Mouse (Mus musculus) embryonic fibroblast, embryonic 13.5 days (primary cell): Measurements from ENCODE around the gene Naa40. TPM values are rescaled to one million over a fixed set of nuclear protein-coding genes. Genes with fewer than 3 reads are reported as not detected.
A peak's percentile ranks its signal among the peaks of the same experiment; 100 is the strongest.

Experiments used
- H3K27ac ChIP-seq: 2 replicates; pipeline ENCODE4 v1.5.1; 2012; ENCODE audit warnings: low read length, control low read depth, inconsistent platforms; ENCODE audit not compliant: insufficient read depth
- H3K4me1 ChIP-seq: 2 replicates; pipeline ENCODE4 v1.6.1; 2011; ENCODE audit warnings: low read length; ENCODE audit not compliant: control insufficient read depth, insufficient read depth
- H3K4me3 ChIP-seq: 2 replicates; pipeline ENCODE4 v1.5.1; 2011; ENCODE audit warnings: mild to moderate bottlenecking, control low read depth, low read length; ENCODE audit not compliant: insufficient read depth
- CTCF ChIP-seq: IDR thresholded peaks from 2 replicates; pipeline ENCODE4 v1.5.1; 2011; ENCODE audit warnings: mild to moderate bottlenecking, control low read depth, low read length, moderate library complexity, borderline replicate concordance; ENCODE audit not compliant: insufficient read depth
- POLR2A ChIP-seq: IDR thresholded peaks from 2 replicates; pipeline ENCODE4 v1.6.1; 2011; ENCODE audit warnings: low read depth, mild to moderate bottlenecking, control low read depth, low read length, moderate library complexity
- polyA plus RNA-seq: library from polyadenylated mRNA; stranded (reverse); fragments of >200 nt; gene quantifications from 2 replicates; pipeline ENCODE4 v1.2.4, GENCODE M21; 2011; ENCODE audit warnings: low read depth; ENCODE audit not compliant: missing spikeins, insufficient read length

The Naa40 gene
- 23.4 and 24.8 TPM in 2 replicates for polyA plus RNA-seq

DNA sequence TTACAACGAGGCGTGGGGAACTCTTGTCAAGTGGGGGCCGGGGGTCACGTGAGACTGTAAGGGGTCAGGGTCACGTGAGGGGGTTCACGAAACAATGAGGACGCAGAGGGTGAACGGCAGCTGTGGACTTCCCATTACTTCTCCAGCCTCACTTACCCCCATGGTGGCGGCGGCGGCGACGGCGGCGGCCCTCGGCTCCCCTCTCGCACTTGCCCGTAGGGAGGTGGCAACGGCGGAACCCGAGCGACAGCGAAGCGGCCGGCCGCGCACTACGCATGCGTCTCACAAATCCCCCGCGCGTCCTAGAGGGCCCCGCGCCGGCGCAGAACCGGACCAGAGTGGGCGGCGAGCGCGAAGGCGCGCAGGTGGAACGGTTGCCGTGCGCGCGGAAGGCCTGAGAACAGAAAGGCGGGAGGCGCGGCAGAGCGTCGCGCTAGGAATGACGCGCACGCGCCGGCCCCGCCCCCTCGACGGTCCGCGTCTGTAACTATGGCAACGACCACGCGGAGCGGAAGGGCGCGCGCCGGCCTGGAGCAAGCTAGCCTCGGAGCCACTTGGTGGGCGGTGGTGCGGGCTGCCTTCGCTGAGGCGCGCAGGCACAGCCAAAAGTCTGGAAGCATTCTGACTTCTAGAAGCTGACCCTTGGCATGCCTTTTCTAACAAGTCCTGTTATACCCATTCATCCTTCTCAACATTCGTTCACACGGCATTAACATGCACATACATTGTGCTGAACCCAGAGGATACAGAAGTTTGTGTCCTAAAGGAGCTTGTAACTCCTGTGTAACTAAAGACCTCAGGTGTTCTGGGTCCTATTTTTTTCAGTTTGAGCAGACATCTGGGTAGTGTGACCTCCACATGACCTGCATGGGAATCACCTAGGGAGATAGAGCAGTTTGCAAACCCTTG is at the start of gene Naa40:
Gene Naa40, minus strand, starts transcription at position 402 of the 909 bp plus-strand sequence.
- no peak for TF ChIP-seq CTCF
- peak; percentile 62 for TF ChIP-seq POLR2A
- Histone ChIP-seq H3K4me1 (no peaks in the 10 kb centered on the region), H3K4me3 (peak within 1 kb of the TSS; percentile 76), H3K27ac (peak within 1 kb of the TSS; percentile 29; the same call in 1 of the 2 replicates)

- Histone ChIP-seq H3K27ac (no peak overlapping the region), H3K4me1 (peaks cover 6% of the 10 kb centered on the region), H3K4me3 (no peak overlapping the region)
- TF ChIP-seq CTCF, result no peak
- no peak for TF ChIP-seq POLR2A
Measured at GRCm38 (mm10) chr19:7289767-7290166, 48.8 kb upstream of the Naa40 start.

DNA sequence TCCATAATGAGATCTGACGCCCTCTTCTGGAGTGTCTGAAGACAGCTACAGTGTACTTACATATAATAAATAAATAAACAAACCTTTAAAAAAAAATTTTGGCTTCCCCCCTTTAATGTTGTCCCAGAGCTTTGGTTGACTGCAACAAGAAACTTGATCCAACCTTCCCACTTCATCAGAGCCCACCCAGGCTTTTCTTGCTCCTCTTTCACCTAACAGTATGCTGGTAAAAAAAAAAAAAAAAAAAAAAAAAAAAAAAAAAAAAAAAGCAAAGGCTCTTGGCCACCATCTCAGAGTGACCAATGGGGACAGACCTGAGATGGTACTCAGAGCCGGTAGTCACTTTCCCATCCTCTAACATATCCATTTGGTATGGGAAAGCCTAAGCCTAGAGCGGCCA is 47.3 kb upstream of the Naa40 start:
- no peak for TF ChIP-seq POLR2A
- TF ChIP-seq CTCF, result no peak
- Histone ChIP-seq H3K4me1 (peaks cover 6% of the 10 kb centered on the region), H3K4me3 (no peak overlapping the region), H3K27ac (no peak overlapping the region)

GRCm38 (mm10) chr19:7286563-7287315 is 45.8 kb upstream of the Naa40 start:
- Histone ChIP-seq H3K27ac (no peak overlapping the region), H3K4me3 (no peak overlapping the region), H3K4me1 (no peaks in the 10 kb centered on the region)
- TF ChIP-seq POLR2A (no peak), CTCF (no peak)

DNA sequence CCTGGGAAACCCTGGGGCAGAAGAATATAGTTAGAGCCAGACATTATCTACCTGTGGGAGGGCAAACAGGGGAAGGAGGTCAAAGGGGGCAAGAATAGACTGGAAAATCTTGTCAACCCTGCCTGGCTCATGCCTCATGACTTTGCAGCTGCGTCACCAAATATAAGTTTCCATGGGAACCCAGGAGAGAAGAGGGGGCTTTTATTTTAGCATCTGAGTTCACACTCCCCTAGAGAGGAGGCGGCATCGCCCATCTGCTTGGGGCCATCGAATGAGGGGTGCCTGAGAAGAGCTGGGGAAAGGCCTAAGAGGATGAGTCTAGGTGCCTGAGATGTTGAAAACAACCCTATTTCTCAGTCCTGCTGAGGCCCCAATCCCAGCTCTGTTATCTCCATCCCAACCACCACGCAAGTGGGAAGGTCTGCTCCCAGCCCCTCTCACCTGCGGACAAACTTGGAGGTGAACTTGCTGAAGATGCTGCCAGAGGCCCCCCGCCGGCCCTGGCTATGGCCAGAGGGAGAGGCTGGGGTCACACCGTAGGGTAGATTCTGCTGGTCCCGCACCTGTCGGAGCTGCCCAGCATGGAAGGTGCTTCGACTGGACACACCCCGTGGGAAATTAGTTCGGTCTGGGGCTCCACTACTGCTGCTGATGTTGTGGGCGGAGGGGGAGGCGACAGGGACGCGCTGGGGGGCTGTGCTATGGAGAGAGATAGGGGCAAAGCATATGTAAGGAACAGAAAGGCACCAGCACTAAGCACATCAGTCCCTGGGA is 39.8 kb upstream of the Naa40 start:
- TF ChIP-seq POLR2A (no peak), CTCF (no peak)
- Histone ChIP-seq H3K4me1 (no peaks in the 10 kb centered on the region), H3K4me3 (no peak overlapping the region), H3K27ac (no peak overlapping the region)

- Histone ChIP-seq H3K4me1 (no peaks in the 10 kb centered on the region), H3K27ac (no peak overlapping the region), H3K4me3 (no peak overlapping the region)
- TF ChIP-seq CTCF (peak; percentile 24; the same call in 1 of the 2 replicates), POLR2A (no peak)
Measured at GRCm38 (mm10) chr19:7279114-7279513, 38.1 kb upstream of the Naa40 start.

GRCm38 (mm10) chr19:7278200-7278906 is 37.4 kb upstream of the Naa40 start:
- TF ChIP-seq POLR2A (no peak), CTCF (no peak)

DNA sequence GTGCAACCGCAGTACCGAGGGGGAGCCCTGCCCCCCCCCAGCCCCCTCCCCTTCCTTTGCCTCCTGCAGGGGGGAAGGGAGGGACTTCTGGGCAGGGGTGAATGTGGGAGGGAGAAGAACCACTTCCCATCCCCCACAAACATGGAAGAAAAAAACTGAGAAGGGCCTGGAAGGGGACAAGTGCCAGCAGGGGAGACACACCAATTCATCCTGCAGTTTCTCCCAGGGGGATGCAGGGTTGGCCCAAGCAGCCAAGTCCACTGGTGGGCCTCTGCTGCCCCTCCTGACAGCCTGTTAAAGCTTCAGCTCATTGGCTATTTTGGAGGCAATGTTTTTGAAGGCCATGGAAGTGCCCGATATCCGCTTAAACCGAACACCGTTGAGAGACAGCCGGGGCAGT is 35.8 kb upstream of the Naa40 start:
- Histone ChIP-seq H3K4me3 (no peak overlapping the region), H3K4me1 (no peaks in the 10 kb centered on the region), H3K27ac (no peak overlapping the region)
- TF ChIP-seq CTCF, result no peak
- TF ChIP-seq POLR2A, result no peak

More at GRCm38 (mm10) chr19:7278200-7278906, 37.4 kb upstream of the Naa40 start:
- Histone ChIP-seq H3K4me3 (no peak overlapping the region), H3K4me1 (no peaks in the 10 kb centered on the region), H3K27ac (no peak overlapping the region)
